In genomic region chr9:62746646-62747045, GRCm38 (mm10) we compare ENCODE assay signal across 20 mouse cellular contexts.
DNase-seq lines count a peak whose midpoint lies in the region; ATAC-seq and TF ChIP-seq lines count a peak whose summit lies in the region.
"Had no signal": no experiment of that assay in that cellular context is flagged by ENCODE, and none has a peak within 500 bp of the region (broad histone marks: within the 10 kb centered on the region; RNA-seq: fewer than 3 reads in every experiment).

No protein-coding gene starts in this region.

- WGBS in heart, embryonic 15.5 days: 39% methylated on average over 6 of the region's 6 CpGs
- 40% methylated on average over 6 of the region's 6 CpGs for WGBS in kidney, adult 2 months
- WGBS in kidney, embryonic 14.5 days: 70% methylated on average over 6 of the region's 6 CpGs
- 89% methylated on average over 6 of the region's 6 CpGs for WGBS in midbrain, embryonic 10.5 days
- WGBS in midbrain, embryonic 15.5 days: 80% methylated on average over 6 of the region's 6 CpGs
- 48% methylated on average over 6 of the region's 6 CpGs for WGBS in stomach, postnatal 0 days

- intact Hi-C loops in heart, postnatal 36 days (cut with DNase I): no loop called here

- ATAC-seq in heart, embryonic 15.5 days (replicated peaks; ENCODE audit: insufficient number of reproducible peaks, insufficient read depth, low FRiP score, low read depth): no peak
- ATAC-seq in kidney, embryonic 14.5 days (ENCODE audit: low FRiP score, low TSS enrichment): no peak
- ATAC-seq in midbrain, embryonic 15.5 days (replicated peaks): no peak
- ATAC-seq in stomach, postnatal 0 days (ENCODE audit: low FRiP score, low TSS enrichment): 0 out of 2 replicates have a peak, but pooled peaks have one; percentile 22
- ATAC-seq: forebrain, embryonic 15.5 days had no signal

- no peak overlapping the region for H3K4me3 ChIP-seq in heart, embryonic 15.5 days
- no peak overlapping the region for H3K4me3 ChIP-seq in kidney, adult 2 months (ENCODE audit: insufficient read depth, low read depth, low read length)
- H3K4me3 ChIP-seq in kidney, embryonic 14.5 days (ENCODE audit: low read length): no peak overlapping the region
- no peak overlapping the region for H3K4me3 ChIP-seq in midbrain, embryonic 10.5 days
- H3K4me3 ChIP-seq in midbrain, embryonic 15.5 days: no peak overlapping the region
- H3K4me3 ChIP-seq in stomach, postnatal 0 days (ENCODE audit: low read depth, low read length): no peak overlapping the region
- H3K4me3 ChIP-seq: embryonic facial prominence, embryonic 13.5 days; forebrain, embryonic 15.5 days; limb, embryonic 10.5 days had no signal

- H3K4me2 ChIP-seq in heart, embryonic 15.5 days: no peak overlapping the region
- H3K4me2 ChIP-seq in kidney, embryonic 14.5 days (replicated peaks; ENCODE audit: low read depth, low read length): no peak overlapping the region
- no peak overlapping the region for H3K4me2 ChIP-seq in midbrain, embryonic 15.5 days
- no peak overlapping the region for H3K4me2 ChIP-seq in stomach, postnatal 0 days (replicated peaks; ENCODE audit: low read depth)
- H3K4me2 ChIP-seq: embryonic facial prominence, embryonic 13.5 days; forebrain, embryonic 15.5 days; liver, embryonic 11.5 days had no signal

- TF ChIP-seq CTCF in kidney, adult 2 months (conservative IDR thresholded peaks at IDR 0.05; ENCODE audit: insufficient read depth, insufficient read length, low read depth, low read length): no peak
- TF ChIP-seq CTCF in stomach, postnatal 0 days (IDR thresholded peaks at IDR 0.05; ENCODE audit: low read depth): no peak

- no peak overlapping the region for H3K9ac ChIP-seq in heart, embryonic 15.5 days
- H3K9ac ChIP-seq in kidney, embryonic 14.5 days (ENCODE audit: low read depth, low read length): no peak overlapping the region
- H3K9ac ChIP-seq in midbrain, embryonic 15.5 days: no peak overlapping the region
- H3K9ac ChIP-seq in stomach, postnatal 0 days (ENCODE audit: low read length): no peak overlapping the region
- H3K9ac ChIP-seq: embryonic facial prominence, embryonic 13.5 days; forebrain, embryonic 15.5 days had no signal

- TF ChIP-seq EP300 in stomach, postnatal 0 days (optimal IDR thresholded peaks at IDR 0.05): no peak

- H3K9me3 ChIP-seq in heart, embryonic 15.5 days (replicated peaks): no peaks in the 10 kb centered on the region
- H3K9me3 ChIP-seq in kidney, embryonic 14.5 days (ENCODE audit: control insufficient read depth, low read length): no peaks in the 10 kb centered on the region
- peaks cover 4% of the 10 kb centered on the region for H3K9me3 ChIP-seq in midbrain, embryonic 10.5 days (replicated peaks)
- no peaks in the 10 kb centered on the region for H3K9me3 ChIP-seq in midbrain, embryonic 15.5 days
- no peaks in the 10 kb centered on the region for H3K9me3 ChIP-seq in stomach, postnatal 0 days (ENCODE audit: control insufficient read depth, low read length)
- H3K9me3 ChIP-seq: forebrain, embryonic 15.5 days; limb, embryonic 10.5 days had no signal

- no peaks in the 10 kb centered on the region for H3K27me3 ChIP-seq in heart, embryonic 15.5 days
- no peaks in the 10 kb centered on the region for H3K27me3 ChIP-seq in kidney, adult 2 months (replicated peaks; ENCODE audit: control insufficient read depth, insufficient read depth, low read length)
- no peaks in the 10 kb centered on the region for H3K27me3 ChIP-seq in kidney, embryonic 14.5 days (ENCODE audit: control insufficient read depth, insufficient read depth, low read length)
- no peaks in the 10 kb centered on the region for H3K27me3 ChIP-seq in midbrain, embryonic 10.5 days (ENCODE audit: low read depth, poor library complexity, severe bottlenecking)
- H3K27me3 ChIP-seq in midbrain, embryonic 15.5 days (replicated peaks): no peaks in the 10 kb centered on the region
- no peaks in the 10 kb centered on the region for H3K27me3 ChIP-seq in stomach, postnatal 0 days (ENCODE audit: control insufficient read depth, insufficient read depth, low read length)
- H3K27me3 ChIP-seq: embryonic facial prominence, embryonic 13.5 days; forebrain, embryonic 15.5 days had no signal

- 0 out of 2 replicates have a peak overlapping the region, but pooled peaks have one; percentile 37 for H3K27ac ChIP-seq in heart, embryonic 15.5 days
- H3K27ac ChIP-seq in kidney, adult 2 months (ENCODE audit: insufficient read depth, low read depth, low read length): no peak overlapping the region
- H3K27ac ChIP-seq in kidney, embryonic 14.5 days (ENCODE audit: low read depth, low read length): no peak overlapping the region
- H3K27ac ChIP-seq in midbrain, embryonic 10.5 days (replicated peaks): 0 out of 2 replicates have a peak overlapping the region, but pooled peaks have one; percentile 6
- H3K27ac ChIP-seq in midbrain, embryonic 15.5 days: no peak overlapping the region
- 0 out of 2 replicates have a peak overlapping the region, but pooled peaks have one; percentile 35 for H3K27ac ChIP-seq in stomach, postnatal 0 days (replicated peaks)
- H3K27ac ChIP-seq: embryonic facial prominence, embryonic 13.5 days; forebrain, embryonic 15.5 days; kidney, postnatal 0 days; limb, embryonic 10.5 days had no signal

- DNase-seq in heart, postnatal 36 days: no peak
- DNase-seq in kidney, adult 2 months: peak; percentile 59
- DNase-seq in midbrain, embryonic 10.5 days (ENCODE audit: low spot score): no peak
- no peak for DNase-seq in stomach, postnatal 0 days (ENCODE audit: low spot score)
- no peak for DNase-seq in right cerebral cortex, postnatal 14 days
- DNase-seq: adrenal gland, postnatal 36 days; B cell, adult 2 months; cerebellum, adult 11-12 months; cerebellum, postnatal 14 days; gastrocnemius, postnatal 25 days; layer of hippocampus, adult 9-11 months; thymus, postnatal 14 days had no signal

- no peak for TF ChIP-seq POLR2A in kidney, adult 2 months (IDR thresholded peaks at IDR 0.05; ENCODE audit: low read depth, low read length)

- H3K36me3 ChIP-seq in heart, embryonic 15.5 days: no peaks in the 10 kb centered on the region
- H3K36me3 ChIP-seq in kidney, adult 2 months (ENCODE audit: control insufficient read depth, insufficient read depth, low read length): no peaks in the 10 kb centered on the region
- no peaks in the 10 kb centered on the region for H3K36me3 ChIP-seq in kidney, embryonic 14.5 days (ENCODE audit: control insufficient read depth, insufficient read depth, low read length)
- H3K36me3 ChIP-seq in midbrain, embryonic 10.5 days: no peaks in the 10 kb centered on the region
- no peaks in the 10 kb centered on the region for H3K36me3 ChIP-seq in midbrain, embryonic 15.5 days (replicated peaks)
- H3K36me3 ChIP-seq in stomach, postnatal 0 days (ENCODE audit: control insufficient read depth, insufficient read depth, low read length): no peaks in the 10 kb centered on the region
- H3K36me3 ChIP-seq: forebrain, embryonic 15.5 days; limb, embryonic 10.5 days had no signal

- peaks cover 22% of the 10 kb centered on the region for H3K4me1 ChIP-seq in heart, embryonic 15.5 days (replicated peaks)
- H3K4me1 ChIP-seq in kidney, adult 2 months (ENCODE audit: control insufficient read depth, insufficient read depth, low read length): no peaks in the 10 kb centered on the region
- H3K4me1 ChIP-seq in kidney, embryonic 14.5 days (ENCODE audit: control insufficient read depth, insufficient read depth, low read length): no peaks in the 10 kb centered on the region
- peaks cover 4% of the 10 kb centered on the region; the same call in 1 of the 2 replicates for H3K4me1 ChIP-seq in midbrain, embryonic 10.5 days
- H3K4me1 ChIP-seq in midbrain, embryonic 15.5 days: no peaks in the 10 kb centered on the region
- H3K4me1 ChIP-seq in stomach, postnatal 0 days (replicated peaks; ENCODE audit: control insufficient read depth, insufficient read depth): no peaks in the 10 kb centered on the region
- H3K4me1 ChIP-seq: embryonic facial prominence, embryonic 13.5 days; forebrain, embryonic 15.5 days had no signal

Comparison
In these comparisons a context has a peak if more than half of its experiments do, and no peak if none do; other contexts are left out.
1. H3K27ac ChIP-seq: peak in heart, embryonic 15.5 days (single experiment), midbrain, embryonic 10.5 days (single experiment) and stomach, postnatal 0 days (single experiment); none in kidney, adult 2 months (single experiment), kidney, embryonic 14.5 days (single experiment) and midbrain, embryonic 15.5 days (single experiment).